Mouse (Mus musculus) liver, adult 2 months (tissue): Measurements from ENCODE around the gene Slc48a1. TPM values are rescaled to one million over a fixed set of nuclear protein-coding genes. Genes with fewer than 3 reads are reported as not detected.
A peak's percentile ranks its signal among the peaks of the same experiment; 100 is the strongest.

Experiments
- DNase-seq: peaks from one replicate; pipeline ENCODE4 v3.0.0-alpha.2; 2011; ENCODE audit warnings: low read depth, low spot score; ENCODE audit errors: extremely low read depth
- H3K27ac ChIP-seq: fragments of 200-500 bp; replicated peaks from 2 replicates; pipeline ENCODE4 v1.5.1; 2012; ENCODE audit warnings: low read depth, mild to moderate bottlenecking, control low read depth, inconsistent platforms, low read length; ENCODE audit not compliant: insufficient read depth
- H3K27me3 ChIP-seq: fragments of 200-500 bp; 2 replicates; pipeline ENCODE4 v1.6.1; 2012; ENCODE audit warnings: mild to moderate bottlenecking, moderate library complexity, low read length, inconsistent platforms; ENCODE audit not compliant: control insufficient read depth, insufficient read depth
- H3K36me3 ChIP-seq: fragments of 200-500 bp; 2 replicates; pipeline ENCODE4 v1.6.1; 2012; ENCODE audit warnings: low read length, inconsistent platforms; ENCODE audit not compliant: control insufficient read depth, insufficient read depth
- H3K4me1 ChIP-seq: fragments of 200-500 bp; 2 replicates; pipeline ENCODE4 v1.6.1; 2011; ENCODE audit warnings: low read length; ENCODE audit not compliant: control insufficient read depth, insufficient read depth
- H3K4me3 ChIP-seq: fragments of 200-500 bp; 2 replicates; pipeline ENCODE4 v1.5.1; 2011; ENCODE audit warnings: low read depth, mild to moderate bottlenecking, control low read depth, low read length, moderate library complexity; ENCODE audit not compliant: insufficient read depth
- H3K79me2 ChIP-seq: fragments of 200-500 bp; 2 replicates; pipeline ENCODE4 v1.6.1; 2012; ENCODE audit warnings: inconsistent platforms, mild to moderate bottlenecking, low read length, moderate library complexity; ENCODE audit not compliant: control insufficient read depth, insufficient read depth
- H3K9ac ChIP-seq: fragments of 200-500 bp; 2 replicates; pipeline ENCODE4 v1.6.1; 2012; ENCODE audit warnings: low read depth, mild to moderate bottlenecking, control low read depth, inconsistent platforms, low read length
- CTCF ChIP-seq: fragments of 200-500 bp; IDR thresholded peaks from 2 replicates; pipeline ENCODE4 v1.5.1; 2011; ENCODE audit warnings: low read depth, low read length, control low read depth
- POLR2A ChIP-seq: fragments of 200-500 bp; IDR thresholded peaks from 2 replicates; pipeline ENCODE4 v1.6.1; 2011; ENCODE audit warnings: low read length, control low read depth; ENCODE audit not compliant: insufficient read depth; ENCODE audit errors: extremely low read depth
- WGBS: fragments of 180-500 bp; shearing (Covaris S2); methylation state at CpG from one replicate; pipeline ENCODE4 v1.1.7; 2018; 5-methylcytosine and 5-hydroxymethylcytosine counted together
- polyA plus RNA-seq: library from polyadenylated mRNA; depleted of rRNA; stranded (reverse); fragments of >200 nt; gene quantifications from 2 replicates; pipeline ENCODE4 v1.2.3, GENCODE M21; 2012
- total RNA-seq: library from RNA; depleted of rRNA; stranded (reverse); fragments of >200 nt; gene quantifications from 2 replicates; pipeline ENCODE4 v1.2.3, GENCODE M21; 2014

The Slc48a1 gene
- total and polyA plus RNA-seq, 2 experiments: 15.2 to 54.9 TPM

DNA sequence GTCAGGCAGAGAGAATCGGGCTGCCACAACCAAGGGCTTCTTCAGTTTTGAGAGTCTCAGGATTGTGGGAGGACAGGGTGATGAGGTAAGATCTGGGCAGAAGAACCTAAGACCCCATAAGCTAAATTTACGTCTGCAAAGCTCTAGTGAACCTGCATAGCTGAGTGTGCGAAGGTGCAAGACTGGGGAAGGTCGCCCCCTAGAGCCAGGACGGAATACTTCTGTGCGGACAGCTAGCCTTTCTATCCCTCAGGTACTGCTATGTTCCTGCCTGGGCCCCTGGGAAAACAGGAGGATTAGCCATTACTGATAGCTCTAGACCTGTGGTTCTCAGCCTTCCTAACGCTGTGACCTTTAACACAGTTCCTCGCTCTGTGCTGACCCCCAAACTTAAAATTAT, 1.8 kb upstream of the Slc48a1 start:
- H3K9ac ChIP-seq: no peak overlapping the region
- no peaks in the 10 kb centered on the region for H3K27me3 ChIP-seq
- H3K4me1 ChIP-seq: peaks cover 5% of the 10 kb centered on the region
- no peak overlapping the region for H3K4me3 ChIP-seq
- TF ChIP-seq CTCF (peak; percentile 94), POLR2A (no peak)
- H3K36me3 ChIP-seq: no peaks in the 10 kb centered on the region
- H3K79me2 ChIP-seq: no peaks in the 10 kb centered on the region
- WGBS: 15% methylated on average over 8 of the region's 8 CpGs
- H3K27ac ChIP-seq: no peak overlapping the region
- DNase-seq: no peak

DNA sequence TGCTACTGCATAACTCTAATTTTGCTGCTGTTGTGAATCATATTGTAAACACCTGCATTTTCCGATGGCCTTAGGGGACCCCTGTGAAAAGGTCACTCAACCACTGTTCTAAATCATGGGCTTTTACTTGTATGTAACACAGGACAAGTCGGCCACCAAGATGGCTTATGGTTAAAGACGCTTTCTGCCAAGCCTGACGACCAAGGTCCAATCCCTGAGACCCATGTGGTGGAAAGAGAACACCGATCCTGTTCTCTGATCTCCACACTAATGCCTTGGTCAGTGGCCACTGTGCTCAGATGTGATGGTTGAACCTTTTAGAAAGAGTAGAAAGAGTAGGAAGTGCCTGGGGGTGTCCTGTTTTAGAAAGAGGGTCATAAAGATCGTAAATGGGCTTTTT, 1.4 kb upstream of the Slc48a1 start:
- no peak overlapping the region for H3K9ac ChIP-seq
- no peaks in the 10 kb centered on the region for H3K27me3 ChIP-seq
- no peaks in the 10 kb centered on the region for H3K79me2 ChIP-seq
- H3K4me3 ChIP-seq: no peak overlapping the region
- H3K4me1 ChIP-seq: peaks cover 5% of the 10 kb centered on the region
- no peak for TF ChIP-seq CTCF
- no peak for TF ChIP-seq POLR2A
- H3K36me3 ChIP-seq: no peaks in the 10 kb centered on the region
- no peak for DNase-seq
- 90% methylated on average over 6 of the region's 6 CpGs for WGBS
- H3K27ac ChIP-seq: no peak overlapping the region

DNA sequence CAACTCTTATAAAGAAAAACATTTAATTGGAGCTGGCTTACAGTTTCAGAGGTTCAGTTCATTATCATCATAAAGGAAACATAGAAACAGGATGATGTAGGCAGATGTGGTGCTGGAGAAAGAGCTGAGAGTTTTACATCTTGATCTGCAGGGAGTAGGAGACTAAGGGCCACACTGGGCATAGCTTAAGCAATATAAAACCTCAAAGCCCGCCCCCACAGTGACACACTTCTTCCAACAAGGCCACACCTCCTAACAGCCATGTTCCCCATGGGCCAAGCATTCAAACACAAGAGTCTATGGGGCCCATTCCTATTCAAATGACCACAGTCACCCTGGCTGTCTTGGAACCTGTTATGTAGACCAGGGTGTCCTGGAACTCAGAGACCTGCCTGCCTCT, 1.3 kb downstream of the Slc48a1 start:
- Histone ChIP-seq H3K36me3 (no peaks in the 10 kb centered on the region), H3K9ac (no peak overlapping the region), H3K27ac (no peak overlapping the region), H3K4me3 (no peak overlapping the region), H3K4me1 (no peaks in the 10 kb centered on the region; the same call in 1 of the 2 replicates), H3K79me2 (no peaks in the 10 kb centered on the region), H3K27me3 (no peaks in the 10 kb centered on the region)
- TF ChIP-seq CTCF (no peak), POLR2A (no peak)
- 100% methylated on average over 1 of the region's 1 CpGs for WGBS
- DNase-seq: no peak

DNA sequence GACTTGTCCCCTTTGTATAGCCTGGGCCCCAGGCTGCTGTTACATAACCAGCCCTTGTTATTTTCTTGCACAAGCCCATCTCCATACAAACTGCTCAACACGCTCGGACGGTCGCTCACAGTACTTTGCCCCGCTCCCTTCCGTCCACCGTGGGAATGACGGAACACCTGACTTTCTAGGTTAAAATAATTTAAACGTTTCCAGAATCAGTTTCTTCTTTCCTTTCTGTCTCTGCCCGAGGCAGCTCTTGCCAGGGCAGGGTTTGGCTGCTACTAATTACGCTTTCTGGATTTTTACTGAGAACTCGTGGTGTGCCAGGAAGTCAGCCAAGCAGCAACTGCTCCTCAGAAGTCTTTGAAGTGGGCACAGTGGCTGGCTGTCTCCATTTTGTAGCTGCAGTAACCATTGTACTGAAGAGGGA, 2.3 kb downstream of the Slc48a1 start:
- H3K9ac ChIP-seq: no peak overlapping the region
- no peak for DNase-seq
- no peaks in the 10 kb centered on the region for H3K27me3 ChIP-seq
- no peaks in the 10 kb centered on the region for H3K36me3 ChIP-seq
- no peak overlapping the region for H3K4me3 ChIP-seq
- H3K4me1 ChIP-seq: no peaks in the 10 kb centered on the region; the same call in 1 of the 2 replicates
- no peak for TF ChIP-seq CTCF
- no peak for TF ChIP-seq POLR2A
- no peaks in the 10 kb centered on the region; the same call in 1 of the 2 replicates for H3K79me2 ChIP-seq
- 47% methylated on average over 12 of the region's 12 CpGs for WGBS
- no peak overlapping the region for H3K27ac ChIP-seq

DNA sequence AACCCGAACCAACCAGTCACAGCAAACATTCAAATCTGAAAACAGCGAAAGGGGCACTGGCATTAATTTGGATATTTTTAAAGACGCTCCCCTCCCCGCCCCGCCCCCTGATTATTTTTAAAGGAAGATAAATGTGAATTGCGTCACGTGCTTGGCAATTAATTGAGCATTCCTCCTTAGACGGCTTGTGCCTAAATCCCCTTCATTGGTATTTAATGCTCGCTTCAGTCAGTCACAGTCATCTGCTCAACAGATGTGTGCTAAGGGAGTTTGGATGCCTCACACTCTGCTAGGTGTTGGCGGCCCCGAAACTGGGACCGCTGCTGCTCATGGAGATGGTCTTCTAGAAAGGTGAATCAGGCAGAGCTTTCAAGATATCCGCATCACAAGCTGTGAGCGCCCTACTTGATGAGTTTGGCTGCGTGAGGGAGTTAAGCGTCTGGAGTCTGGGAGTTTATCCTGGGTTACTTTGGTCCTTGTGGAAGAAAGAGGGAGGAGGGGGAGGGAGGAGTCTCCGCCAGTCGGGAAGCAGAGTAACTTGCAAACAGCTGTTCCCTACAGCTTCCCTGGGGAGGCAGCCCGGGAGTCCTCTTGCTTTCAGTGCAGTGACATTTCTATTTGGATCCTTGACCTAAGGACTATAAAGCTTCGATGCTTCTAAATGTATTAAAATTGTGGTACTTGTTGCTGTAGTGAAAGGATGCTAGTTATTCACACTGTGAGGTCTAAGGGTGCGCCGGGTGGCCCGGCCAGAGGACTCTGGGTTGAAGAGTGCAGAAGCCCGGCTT, 3.8 kb downstream of the Slc48a1 start:
- no peaks in the 10 kb centered on the region for H3K27me3 ChIP-seq
- H3K27ac ChIP-seq: no peak overlapping the region
- no peak for DNase-seq
- WGBS: 41% methylated on average over 24 of the region's 24 CpGs
- no peak overlapping the region for H3K4me3 ChIP-seq
- H3K36me3 ChIP-seq: no peaks in the 10 kb centered on the region
- H3K4me1 ChIP-seq: peaks cover 11% of the 10 kb centered on the region
- no peak overlapping the region for H3K9ac ChIP-seq
- TF ChIP-seq POLR2A (no peak), CTCF (no peak)
- H3K79me2 ChIP-seq: no peaks in the 10 kb centered on the region; the same call in 1 of the 2 replicates

DNA sequence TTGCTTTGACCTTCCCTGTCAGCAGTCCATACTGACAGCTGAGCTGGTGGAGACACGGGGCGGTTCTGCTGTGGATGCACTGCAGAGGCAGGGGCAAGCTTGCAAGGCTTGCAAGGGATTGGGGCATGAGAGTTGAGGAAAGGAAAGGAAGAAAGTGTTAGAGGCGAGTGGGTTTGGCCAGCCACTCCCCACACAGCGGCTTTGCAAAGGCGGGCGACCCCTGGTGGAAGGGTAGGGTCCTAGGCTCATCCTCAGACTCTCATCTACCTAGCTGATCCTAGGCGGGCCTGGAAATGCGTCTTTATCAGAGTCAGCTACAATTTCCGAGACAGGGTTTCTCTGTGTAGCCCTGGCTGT, 4.4 kb downstream of the Slc48a1 start:
- no peak for DNase-seq
- H3K36me3 ChIP-seq: no peaks in the 10 kb centered on the region
- H3K4me1 ChIP-seq: peaks cover 11% of the 10 kb centered on the region
- H3K9ac ChIP-seq: no peak overlapping the region
- no peak overlapping the region for H3K4me3 ChIP-seq
- no peaks in the 10 kb centered on the region for H3K27me3 ChIP-seq
- no peak overlapping the region for H3K27ac ChIP-seq
- 13% methylated on average over 9 of the region's 9 CpGs for WGBS
- no peaks in the 10 kb centered on the region; the same call in 1 of the 2 replicates for H3K79me2 ChIP-seq
- TF ChIP-seq POLR2A (no peak), CTCF (peak; percentile 80)
